Mouse (Mus musculus) stomach, postnatal 0 days (tissue): ENCODE measurements around the gene Tex2. TPM values are rescaled to one million over a fixed set of nuclear protein-coding genes. Genes with fewer than 3 reads are reported as not detected.

Experiments used
- ATAC-seq: fragments of 200-750 bp; cut with Nextera tagmentation; 2 replicates; pipeline ENCODE4 v1.8.0; 2017; ENCODE audit not compliant: low FRiP score, low TSS enrichment
- DNase-seq: peaks from one replicate; pipeline ENCODE4 v3.0.0-alpha.2; 2016; ENCODE audit warnings: low spot score
- H3K27ac ChIP-seq: fragments of 300-500 bp; sonication (generic); replicated peaks from 2 replicates; pipeline ENCODE4 v1.5.1; 2014; ENCODE audit warnings: mild to moderate bottlenecking, control low read depth
- H3K27me3 ChIP-seq: fragments of 300-500 bp; sonication (generic); 2 replicates; pipeline ENCODE4 v1.6.1; 2014; ENCODE audit warnings: low read length; ENCODE audit not compliant: control insufficient read depth, insufficient read depth
- H3K36me3 ChIP-seq: fragments of 300-500 bp; sonication (generic); 2 replicates; pipeline ENCODE4 v1.6.1; 2014; ENCODE audit warnings: low read length, mixed read lengths; ENCODE audit not compliant: control insufficient read depth, insufficient read depth
- H3K4me1 ChIP-seq: fragments of 300-500 bp; sonication (generic); replicated peaks from 2 replicates; pipeline ENCODE4 v1.6.1; 2014; ENCODE audit warnings: antibody characterized with exemption; ENCODE audit not compliant: control insufficient read depth, insufficient read depth
- H3K4me2 ChIP-seq: fragments of 300-500 bp; sonication (generic); replicated peaks from 2 replicates; pipeline ENCODE4 v1.6.1; 2014; ENCODE audit warnings: low read depth, mild to moderate bottlenecking, control low read depth, moderate library complexity
- H3K4me3 ChIP-seq: fragments of 300-500 bp; sonication (generic); 2 replicates; pipeline ENCODE4 v1.5.1; 2014; ENCODE audit warnings: low read depth, low read length, control low read depth
- H3K9ac ChIP-seq: fragments of 300-500 bp; sonication (generic); 2 replicates; pipeline ENCODE4 v1.6.1; 2014; ENCODE audit warnings: mild to moderate bottlenecking, low read length, control low read depth, mixed read lengths
- H3K9me3 ChIP-seq: fragments of 300-500 bp; sonication (generic); 2 replicates; pipeline ENCODE4 v1.6.1; 2016; ENCODE audit warnings: low read length; ENCODE audit not compliant: control insufficient read depth
- CTCF ChIP-seq: IDR thresholded peaks from 2 replicates; pipeline ENCODE4 v1.5.1; 2016; ENCODE audit warnings: antibody characterized with exemption, low read depth, mild to moderate bottlenecking, moderate library complexity
- EP300 ChIP-seq: optimal IDR thresholded peaks from 2 replicates; pipeline ENCODE3; 2016; ENCODE audit warnings: antibody characterized with exemption
- WGBS: fragments of 180-500 bp; shearing (Covaris S2); extraction: QIAGEN DNeasy Blood & Tissue Kit; methylation state at CpG from one replicate; pipeline ENCODE4 v1.1.7; 2014; 5-methylcytosine and 5-hydroxymethylcytosine counted together
- polyA plus RNA-seq: library from polyadenylated mRNA; unstranded; fragments of >200 nt; fragmentation: Nextera tagmentation; extraction: Ambion mirVana; gene quantifications from 2 replicates; pipeline ENCODE4 v1.2.1, GENCODE M21; 2015

Tex2 gene
- polyA plus RNA-seq, 1 experiment from 2014 or later = 11.6 TPM

GRCm38 (mm10) chr11:106475309-106475708 lies 137.9 kb downstream of the Tex2 start:
- Histone ChIP-seq H3K9ac (no peak overlapping the region), H3K27ac (no peak overlapping the region), H3K4me1 (no peaks in the 10 kb centered on the region), H3K9me3 (no peaks in the 10 kb centered on the region), H3K4me2 (no peak overlapping the region), H3K36me3 (no peaks in the 10 kb centered on the region), H3K27me3 (no peaks in the 10 kb centered on the region), H3K4me3 (no peak overlapping the region)
- no peak for ATAC-seq
- TF ChIP-seq CTCF = no peak
- no peak for TF ChIP-seq EP300
- WGBS = 83% methylated on average over 1 of the region's 1 CpGs
- no peak for DNase-seq

DNA sequence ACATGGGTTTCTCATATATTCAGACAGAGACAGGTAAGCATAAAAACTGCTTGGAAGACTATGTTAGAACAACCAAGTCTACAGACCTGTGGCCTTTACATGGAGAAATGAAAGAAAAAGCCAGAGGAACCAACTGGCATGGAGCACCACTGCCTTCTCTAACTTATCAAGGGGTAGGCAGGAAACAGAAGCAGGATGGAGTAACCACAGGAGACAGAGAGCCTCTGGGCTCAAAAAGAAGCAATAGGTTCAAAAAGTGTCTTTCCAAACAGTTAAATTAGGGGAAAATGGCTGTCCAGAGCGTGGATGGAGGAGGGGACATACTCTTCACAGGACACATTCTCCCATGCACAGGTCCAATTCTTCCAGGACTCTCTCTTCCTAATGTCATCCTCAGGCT lies 141.6 kb downstream of the Tex2 start:
- TF ChIP-seq EP300 = no peak
- TF ChIP-seq CTCF = no peak
- no peak overlapping the region for H3K4me3 ChIP-seq
- WGBS = 92% methylated on average over 1 of the region's 1 CpGs
- H3K9me3 ChIP-seq = no peaks in the 10 kb centered on the region
- no peak overlapping the region for H3K9ac ChIP-seq
- H3K36me3 ChIP-seq = no peaks in the 10 kb centered on the region
- ATAC-seq (no peak), DNase-seq (no peak)
- no peaks in the 10 kb centered on the region for H3K27me3 ChIP-seq
- H3K4me1 ChIP-seq = no peaks in the 10 kb centered on the region
- no peak overlapping the region for H3K4me2 ChIP-seq
- no peak overlapping the region for H3K27ac ChIP-seq

DNA sequence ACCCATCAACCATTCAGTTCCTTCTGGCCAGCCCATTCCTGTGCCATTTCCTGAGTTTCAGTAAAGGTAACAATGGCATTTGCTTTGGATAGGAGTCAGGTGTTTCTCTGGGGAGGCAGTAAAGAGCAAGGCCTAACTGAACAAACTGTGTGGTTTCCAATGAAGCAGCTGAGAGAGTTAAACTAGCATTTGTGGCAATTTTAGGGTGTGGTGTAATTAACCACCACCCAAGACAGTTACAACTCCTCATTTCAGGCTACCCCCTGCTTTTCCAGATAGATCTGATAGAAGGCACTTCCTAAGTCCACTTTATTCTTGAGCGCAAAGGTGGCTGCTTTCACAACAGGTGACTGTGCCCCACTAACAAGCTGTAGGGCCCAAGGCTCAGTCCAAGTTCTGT lies 144.7 kb downstream of the Tex2 start:
- WGBS = 84% methylated on average over 1 of the region's 1 CpGs
- Histone ChIP-seq H3K27ac (no peak overlapping the region), H3K27me3 (no peaks in the 10 kb centered on the region), H3K9ac (no peak overlapping the region), H3K9me3 (no peaks in the 10 kb centered on the region), H3K4me3 (no peak overlapping the region), H3K36me3 (no peaks in the 10 kb centered on the region), H3K4me2 (no peak overlapping the region), H3K4me1 (no peaks in the 10 kb centered on the region)
- ATAC-seq = no peak
- DNase-seq = no peak
- TF ChIP-seq EP300 = no peak
- TF ChIP-seq CTCF = no peak

- Histone ChIP-seq H3K4me3 (no peak overlapping the region), H3K4me2 (no peak overlapping the region), H3K27me3 (no peaks in the 10 kb centered on the region), H3K4me1 (no peaks in the 10 kb centered on the region), H3K36me3 (no peaks in the 10 kb centered on the region), H3K9me3 (no peaks in the 10 kb centered on the region), H3K9ac (no peak overlapping the region), H3K27ac (no peak overlapping the region)
- TF ChIP-seq EP300 = no peak
- no peak for TF ChIP-seq CTCF
- ATAC-seq (no peak), DNase-seq (no peak)
- 55% methylated on average over 4 of the region's 4 CpGs for WGBS
Observed at GRCm38 (mm10) chr11:106465932-106466331, 147.3 kb downstream of the Tex2 start.

- no peaks in the 10 kb centered on the region for H3K9me3 ChIP-seq
- TF ChIP-seq CTCF (no peak), EP300 (no peak)
- H3K9ac ChIP-seq = no peak overlapping the region
- H3K27me3 ChIP-seq = no peaks in the 10 kb centered on the region
- H3K4me2 ChIP-seq = no peak overlapping the region
- no peaks in the 10 kb centered on the region for H3K4me1 ChIP-seq
- H3K27ac ChIP-seq = no peak overlapping the region
- no peak for ATAC-seq
- H3K4me3 ChIP-seq = no peak overlapping the region
- WGBS = 97% methylated on average over 1 of the region's 1 CpGs
- no peak for DNase-seq
- no peaks in the 10 kb centered on the region for H3K36me3 ChIP-seq
Observed at GRCm38 (mm10) chr11:106465545-106465903, 147.7 kb downstream of the Tex2 start.

DNA sequence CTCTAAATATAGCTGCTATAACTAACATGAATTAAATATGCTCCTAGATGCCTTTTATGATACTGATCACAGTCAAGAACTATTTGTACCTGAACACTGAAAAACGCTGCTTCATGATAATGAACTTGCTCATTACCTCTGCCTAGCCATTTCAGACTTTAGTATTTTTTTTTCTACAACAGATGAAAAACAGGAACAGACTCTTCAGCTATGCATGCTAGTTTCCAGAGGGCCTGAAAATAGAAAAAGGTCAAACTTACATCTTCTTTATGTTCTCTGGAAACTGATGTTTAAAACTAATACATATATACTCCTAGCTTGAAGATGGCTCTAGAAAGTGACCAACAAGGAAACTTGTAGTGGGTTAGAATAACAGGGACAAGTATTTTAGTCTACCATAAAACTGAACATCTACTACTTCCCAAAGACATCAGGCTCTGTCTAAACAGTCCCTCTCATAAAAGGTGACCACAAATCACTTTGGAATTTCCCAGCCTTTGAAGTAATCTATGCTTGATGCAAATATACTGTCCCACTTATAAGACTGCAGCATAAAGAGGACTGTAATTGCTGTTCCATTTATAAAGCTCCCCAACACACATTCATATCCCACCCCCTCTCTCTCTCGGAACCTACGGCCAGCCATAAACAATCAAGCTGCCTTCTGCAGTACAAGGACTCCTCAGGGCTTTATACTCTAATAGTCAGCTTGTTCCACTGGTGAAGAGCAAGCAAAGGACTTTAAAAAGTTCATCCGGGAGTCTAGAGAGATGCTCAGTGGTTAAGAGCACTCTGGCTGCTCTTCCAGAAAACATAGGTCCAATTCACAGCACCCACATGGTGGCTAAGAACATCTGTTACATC lies 148.3 kb downstream of the Tex2 start:
- ATAC-seq (no peak), DNase-seq (no peak)
- no peaks in the 10 kb centered on the region for H3K9me3 ChIP-seq
- no peaks in the 10 kb centered on the region for H3K36me3 ChIP-seq
- no peak overlapping the region for H3K27ac ChIP-seq
- H3K27me3 ChIP-seq = no peaks in the 10 kb centered on the region
- WGBS = 62% methylated on average over 4 of the region's 4 CpGs
- TF ChIP-seq EP300 = no peak
- no peak for TF ChIP-seq CTCF
- no peak overlapping the region for H3K4me2 ChIP-seq
- no peaks in the 10 kb centered on the region for H3K4me1 ChIP-seq
- no peak overlapping the region for H3K9ac ChIP-seq
- H3K4me3 ChIP-seq = no peak overlapping the region
